Mouse (Mus musculus) bone marrow, adult 2 months (tissue): ENCODE data around the gene Cacng6. TPM values are rescaled to one million over a fixed set of nuclear protein-coding genes. Genes with fewer than 3 reads are reported as not detected.

Source experiments
- H3K27ac ChIP-seq: fragments of 200-500 bp; 2 replicates; pipeline ENCODE4 v1.5.1; 2012; ENCODE audit warnings: low read depth, mild to moderate bottlenecking, control low read depth, inconsistent platforms, low read length; ENCODE audit not compliant: control insufficient read depth, poor library complexity, insufficient read depth
- H3K4me1 ChIP-seq: fragments of 200-500 bp; 2 replicates; pipeline ENCODE4 v1.6.1; 2011; ENCODE audit warnings: low read length; ENCODE audit not compliant: control insufficient read depth, insufficient read depth
- H3K4me3 ChIP-seq: fragments of 200-500 bp; replicated peaks from 2 replicates; pipeline ENCODE3; 2011; ENCODE audit warnings: mild to moderate bottlenecking, low read depth, low read length, control low read depth; ENCODE audit not compliant: control insufficient read depth
- CTCF ChIP-seq: fragments of 200-500 bp; IDR thresholded peaks from 2 replicates; pipeline ENCODE4 v1.5.1; 2011; ENCODE audit warnings: low read length, control low read depth; ENCODE audit not compliant: control insufficient read depth, insufficient read depth
- POLR2A ChIP-seq: fragments of 200-500 bp; IDR thresholded peaks from 2 replicates; pipeline ENCODE4 v1.6.1; 2011; ENCODE audit warnings: low read depth, mild to moderate bottlenecking, control low read depth, low read length, borderline replicate concordance; ENCODE audit not compliant: control insufficient read depth
- WGBS: fragments of 180-500 bp; shearing (Covaris S2); methylation state at CpG from one replicate; pipeline ENCODE4 v1.1.7; 2018; 5-methylcytosine and 5-hydroxymethylcytosine counted together
- polyA plus RNA-seq: library from polyadenylated mRNA; stranded (reverse); fragments of >200 nt; gene quantifications from 2 replicates; pipeline ENCODE4 v1.2.4, GENCODE M21; 2011; ENCODE audit warnings: low replicate concordance; ENCODE audit not compliant: missing spikeins, insufficient read depth, insufficient read length

Cacng6 gene
- polyA plus RNA-seq, 1 experiment, result not detected

- WGBS, result 89% methylated on average over 5 of the region's 5 CpGs
- Histone ChIP-seq H3K4me1 (no peaks in the 10 kb centered on the region), H3K4me3 (no peak overlapping the region), H3K27ac (no peak overlapping the region)
- TF ChIP-seq POLR2A (no peak), CTCF (no peak)
These were observed 1.1 kb downstream of the Cacng6 start for GRCm38 (mm10) chr7:3425141-3425540.

GRCm38 (mm10) chr7:3430161-3430560 is 6.2 kb downstream of the Cacng6 start:
- Histone ChIP-seq H3K4me1 (no peaks in the 10 kb centered on the region), H3K4me3 (no peak overlapping the region), H3K27ac (no peak overlapping the region)
- TF ChIP-seq POLR2A, result no peak
- no peak for TF ChIP-seq CTCF
- WGBS, result 69% methylated on average over 6 of the region's 6 CpGs

- Histone ChIP-seq H3K4me1 (no peaks in the 10 kb centered on the region), H3K27ac (no peak overlapping the region), H3K4me3 (no peak overlapping the region)
- TF ChIP-seq POLR2A (no peak), CTCF (no peak)
- WGBS, result 74% methylated on average over 1 of the region's 1 CpGs
These were observed 8.1 kb downstream of the Cacng6 start for GRCm38 (mm10) chr7:3432066-3432465.

- H3K4me3 ChIP-seq, result no peak overlapping the region
- no peak overlapping the region for H3K27ac ChIP-seq
- TF ChIP-seq POLR2A, result no peak
- TF ChIP-seq CTCF, result no peak
- 56% methylated on average over 5 of the region's 5 CpGs for WGBS
- peaks cover 4% of the 10 kb centered on the region; the same call in 1 of the 2 replicates for H3K4me1 ChIP-seq
These were observed 13.9 kb downstream of the Cacng6 start for GRCm38 (mm10) chr7:3437941-3438340.

- TF ChIP-seq CTCF (no peak), POLR2A (no peak)
- Histone ChIP-seq H3K27ac (no peak overlapping the region), H3K4me3 (no peak overlapping the region), H3K4me1 (peaks cover 7% of the 10 kb centered on the region; the same call in 1 of the 2 replicates)
- 82% methylated on average over 11 of the region's 11 CpGs for WGBS
These were observed 16.0 kb downstream of the Cacng6 start for GRCm38 (mm10) chr7:3439984-3440383.

GRCm38 (mm10) chr7:3440526-3440925 is 16.5 kb downstream of the Cacng6 start:
- WGBS, result 64% methylated on average over 8 of the region's 8 CpGs
- Histone ChIP-seq H3K27ac (no peak overlapping the region), H3K4me3 (no peak overlapping the region), H3K4me1 (peaks cover 7% of the 10 kb centered on the region; the same call in 1 of the 2 replicates)
- TF ChIP-seq POLR2A (no peak), CTCF (no peak)

GRCm38 (mm10) chr7:3442476-3443062 is 18.6 kb downstream of the Cacng6 start:
- peak overlapping the region; percentile 46; the same call in 1 of the 2 replicates for H3K27ac ChIP-seq
- H3K4me1 ChIP-seq, result peaks cover 7% of the 10 kb centered on the region; the same call in 1 of the 2 replicates
- no peak for TF ChIP-seq POLR2A
- no peak for TF ChIP-seq CTCF
- WGBS, result 8% methylated on average over 10 of the region's 10 CpGs
- no peak overlapping the region for H3K4me3 ChIP-seq

GRCm38 (mm10) chr7:3444678-3445077 is 20.7 kb downstream of the Cacng6 start:
- TF ChIP-seq CTCF (no peak), POLR2A (no peak)
- H3K4me1 ChIP-seq, result peaks cover 7% of the 10 kb centered on the region; the same call in 1 of the 2 replicates
- H3K27ac ChIP-seq, result no peak overlapping the region
- WGBS, result 17% methylated on average over 3 of the region's 3 CpGs
- no peak overlapping the region for H3K4me3 ChIP-seq
